Mouse (Mus musculus) lung, postnatal 0 days (tissue): Measurements from ENCODE around the gene Tmem184b. TPM values are rescaled to one million over a fixed set of nuclear protein-coding genes. Genes with fewer than 3 reads are reported as not detected.
A peak's percentile ranks its signal among the peaks of the same experiment; 100 is the strongest.

ENCODE experiments used
- ATAC-seq: fragments of 200-750 bp; cut with Nextera tagmentation; 2 replicates; pipeline ENCODE4 v1.8.0; 2017; ENCODE audit warnings: moderate library complexity
- DNase-seq: peaks from one replicate; pipeline ENCODE4 v3.0.0-alpha.2; 2016; ENCODE audit warnings: low spot score
- H3K27ac ChIP-seq: fragments of 300-500 bp; sonication (generic); 2 replicates; pipeline ENCODE4 v1.5.1; 2014; ENCODE audit warnings: antibody characterized with exemption, mild to moderate bottlenecking, low read length, mixed read lengths
- H3K27me3 ChIP-seq: fragments of 300-500 bp; sonication (generic); replicated peaks from 2 replicates; pipeline ENCODE4 v1.6.1; 2014; ENCODE audit warnings: low read length, mixed read lengths; ENCODE audit not compliant: insufficient read depth
- H3K36me3 ChIP-seq: fragments of 300-500 bp; sonication (generic); 2 replicates; pipeline ENCODE4 v1.6.1; 2014; ENCODE audit warnings: low read length, mixed read lengths; ENCODE audit not compliant: insufficient read depth
- H3K4me1 ChIP-seq: fragments of 300-500 bp; sonication (generic); 2 replicates; pipeline ENCODE4 v1.6.1; 2014; ENCODE audit warnings: antibody characterized with exemption, low read depth, low read length, mixed read lengths; ENCODE audit not compliant: insufficient read depth
- H3K4me2 ChIP-seq: fragments of 300-500 bp; sonication (generic); replicated peaks from 2 replicates; pipeline ENCODE4 v1.6.1; 2014; ENCODE audit warnings: low read depth, mild to moderate bottlenecking, low read length, moderate library complexity, mixed read lengths
- H3K4me3 ChIP-seq: fragments of 300-500 bp; sonication (generic); 2 replicates; pipeline ENCODE4 v1.5.1; 2014; ENCODE audit warnings: low read depth, low read length
- H3K9ac ChIP-seq: fragments of 300-500 bp; sonication (generic); replicated peaks from 2 replicates; pipeline ENCODE4 v1.6.1; 2014; ENCODE audit warnings: low read depth, mild to moderate bottlenecking
- H3K9me3 ChIP-seq: fragments of 300-500 bp; sonication (generic); 2 replicates; pipeline ENCODE4 v1.6.1; 2016; ENCODE audit warnings: low read length, mixed read lengths
- CTCF ChIP-seq: IDR thresholded peaks from 2 replicates; pipeline ENCODE4 v1.5.1; 2016; ENCODE audit warnings: antibody characterized with exemption, mild to moderate bottlenecking
- EP300 ChIP-seq: IDR thresholded peaks from 2 replicates; pipeline ENCODE4 v1.6.1; 2016; ENCODE audit warnings: antibody characterized with exemption, mild to moderate bottlenecking, control low read depth
- WGBS: fragments of 180-500 bp; shearing (Covaris S2); extraction: QIAGEN DNeasy Blood & Tissue Kit; methylation state at CpG from one replicate; pipeline ENCODE4 v1.1.7; 2014; 5-methylcytosine and 5-hydroxymethylcytosine counted together
- polyA plus RNA-seq: library from polyadenylated mRNA; unstranded; fragments of >200 nt; fragmentation: Nextera tagmentation; extraction: Ambion mirVana; gene quantifications from 2 replicates; pipeline ENCODE4 v1.2.1, GENCODE M21; 2015

Tmem184b gene
- polyA plus RNA-seq, 1 experiment from 2014 or later: 55.3 TPM

DNA sequence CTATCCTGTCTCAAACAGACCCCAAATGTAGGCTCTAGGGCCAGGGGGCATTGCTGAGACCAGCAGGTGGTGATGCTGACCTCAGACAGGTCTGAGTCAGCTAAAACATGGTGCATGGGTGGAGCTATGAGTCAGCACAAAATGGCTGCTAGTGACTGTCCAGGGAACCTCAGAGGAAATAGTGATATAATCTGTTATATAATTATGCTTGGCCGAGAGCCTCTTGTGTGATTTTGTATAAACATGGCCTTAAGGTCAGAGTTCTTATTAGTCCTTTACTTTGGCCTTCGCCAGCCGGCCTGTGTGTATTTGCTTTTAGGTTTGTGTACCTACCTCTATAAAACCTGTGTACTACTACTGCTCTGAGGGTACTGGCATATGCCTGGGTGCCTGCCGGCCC is 70.0 kb downstream of the Tmem184b start:
- Histone ChIP-seq H3K4me1 (no peaks in the 10 kb centered on the region), H3K9me3 (no peaks in the 10 kb centered on the region), H3K9ac (no peak overlapping the region), H3K4me2 (no peak overlapping the region), H3K27me3 (no peaks in the 10 kb centered on the region), H3K36me3 (no peaks in the 10 kb centered on the region), H3K27ac (0 out of 2 replicates have a peak overlapping the region, but pooled peaks have one; percentile 3), H3K4me3 (no peak overlapping the region)
- WGBS: 16% methylated on average over 4 of the region's 4 CpGs
- ATAC-seq (peak; percentile 67), DNase-seq (peak; percentile 82)
- TF ChIP-seq EP300: peak; percentile 72; the same call in 1 of the 2 replicates
- TF ChIP-seq CTCF: peak; percentile 43

DNA sequence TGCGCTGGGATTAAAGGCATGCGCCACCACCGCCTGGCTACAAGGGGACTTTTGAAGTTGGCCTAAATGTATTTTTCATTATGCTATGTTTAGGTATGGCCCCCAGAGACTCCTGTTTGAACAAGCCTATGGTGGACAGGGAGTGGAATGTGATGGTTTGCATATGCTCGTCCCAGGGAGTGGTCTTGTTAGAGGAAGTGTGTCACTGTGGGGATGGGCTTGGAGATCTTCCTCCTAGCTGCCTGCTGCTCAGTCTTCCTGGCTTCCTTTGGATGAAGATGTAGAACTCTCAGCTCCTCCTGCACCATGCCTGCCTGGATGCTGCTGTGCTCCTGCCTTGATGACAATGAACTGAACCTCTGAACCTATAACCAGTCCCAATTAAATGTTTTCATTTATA is 72.8 kb downstream of the Tmem184b start:
- Histone ChIP-seq H3K4me2 (no peak overlapping the region), H3K9ac (no peak overlapping the region), H3K9me3 (no peaks in the 10 kb centered on the region), H3K4me3 (no peak overlapping the region), H3K36me3 (no peaks in the 10 kb centered on the region), H3K4me1 (peaks cover 8% of the 10 kb centered on the region), H3K27ac (no peak overlapping the region), H3K27me3 (no peaks in the 10 kb centered on the region)
- ATAC-seq (no peak), DNase-seq (peak; percentile 55)
- 32% methylated on average over 4 of the region's 4 CpGs for WGBS
- no peak for TF ChIP-seq EP300
- no peak for TF ChIP-seq CTCF

DNA sequence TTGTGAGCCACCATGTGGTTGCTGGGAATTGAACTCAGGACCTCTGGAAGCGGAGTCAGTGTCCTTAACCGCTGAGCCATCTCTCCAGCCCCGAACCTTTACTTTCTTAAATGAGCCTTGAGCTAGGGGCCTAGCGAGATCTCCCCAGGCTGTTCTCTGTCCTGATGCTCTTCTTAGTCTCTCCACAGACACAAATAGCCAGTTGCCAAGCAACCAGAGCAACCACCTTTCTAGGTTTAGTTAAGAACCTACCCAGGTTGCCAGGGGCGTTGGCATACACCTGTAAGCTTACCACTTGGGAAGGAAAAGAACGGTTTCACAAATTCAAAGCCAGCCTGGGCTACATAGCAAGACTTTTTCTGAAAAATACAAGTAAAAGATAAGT is 73.4 kb downstream of the Tmem184b start:
- Histone ChIP-seq H3K27me3 (no peaks in the 10 kb centered on the region), H3K9me3 (no peaks in the 10 kb centered on the region), H3K4me1 (peaks cover 14% of the 10 kb centered on the region), H3K36me3 (no peaks in the 10 kb centered on the region), H3K4me2 (no peak overlapping the region), H3K4me3 (no peak overlapping the region), H3K27ac (no peak overlapping the region), H3K9ac (no peak overlapping the region)
- WGBS: 73% methylated on average over 6 of the region's 6 CpGs
- TF ChIP-seq EP300 (no peak), CTCF (no peak)
- DNase-seq: no peak
- ATAC-seq: no peak

DNA sequence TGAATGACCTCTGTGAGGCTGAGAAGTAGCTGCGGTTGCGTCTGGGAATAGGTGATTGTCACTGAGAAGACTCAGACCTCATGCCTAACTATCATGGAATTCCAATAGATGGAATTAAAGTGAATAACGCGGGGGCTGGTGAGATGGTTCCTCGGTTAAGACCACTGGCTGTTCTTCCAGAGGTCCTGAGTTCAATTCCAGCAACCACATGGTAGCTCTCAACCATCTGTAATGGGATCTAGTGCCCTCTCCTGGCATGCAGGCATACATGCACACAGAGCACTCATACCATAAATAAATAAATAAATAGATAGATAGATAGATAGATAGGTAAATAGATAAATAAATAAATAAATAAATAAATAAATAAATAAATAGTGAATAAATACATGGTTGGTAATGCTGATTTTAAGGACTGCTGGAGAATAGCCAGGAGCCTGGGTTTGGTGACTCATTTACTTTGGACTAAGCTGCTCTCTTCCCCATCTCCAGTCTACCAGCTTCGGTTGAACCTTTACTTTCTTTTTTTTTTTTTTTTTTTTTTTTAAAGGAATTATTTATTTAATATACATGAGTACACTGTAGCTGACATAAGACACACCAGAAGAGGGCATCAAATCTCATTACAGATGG is 73.9 kb downstream of the Tmem184b start:
- Histone ChIP-seq H3K27ac (no peak overlapping the region), H3K27me3 (no peaks in the 10 kb centered on the region), H3K9ac (no peak overlapping the region), H3K36me3 (no peaks in the 10 kb centered on the region), H3K4me3 (no peak overlapping the region), H3K9me3 (no peaks in the 10 kb centered on the region), H3K4me2 (no peak overlapping the region), H3K4me1 (peaks cover 19% of the 10 kb centered on the region)
- ATAC-seq: no peak
- no peak for TF ChIP-seq EP300
- peak; percentile 31; the same call in 1 of the 2 replicates for TF ChIP-seq CTCF
- no peak for DNase-seq
- 89% methylated on average over 6 of the region's 6 CpGs for WGBS

DNA sequence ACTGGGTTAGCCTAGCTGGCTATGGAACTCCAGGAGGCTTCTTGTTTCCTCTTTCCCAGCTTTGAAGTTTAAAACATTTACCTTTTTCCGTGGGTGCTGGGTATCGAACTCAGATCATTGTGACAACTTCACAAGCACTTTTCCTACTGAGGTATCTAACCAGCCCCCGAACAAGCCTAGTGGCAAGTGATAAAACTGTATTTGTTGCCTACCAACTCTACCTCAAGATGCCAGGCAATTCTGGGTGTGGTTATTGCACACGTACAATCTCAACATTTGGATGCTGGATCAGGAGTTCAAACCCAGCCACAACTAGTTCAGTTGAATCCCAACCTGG is 74.5 kb downstream of the Tmem184b start:
- TF ChIP-seq CTCF: no peak
- TF ChIP-seq EP300: no peak
- Histone ChIP-seq H3K27ac (no peak overlapping the region), H3K36me3 (no peaks in the 10 kb centered on the region), H3K4me3 (no peak overlapping the region), H3K4me1 (peaks cover 24% of the 10 kb centered on the region), H3K9ac (no peak overlapping the region), H3K4me2 (no peak overlapping the region), H3K27me3 (no peaks in the 10 kb centered on the region), H3K9me3 (no peaks in the 10 kb centered on the region)
- 90% methylated on average over 4 of the region's 4 CpGs for WGBS
- DNase-seq (no peak), ATAC-seq (no peak)

DNA sequence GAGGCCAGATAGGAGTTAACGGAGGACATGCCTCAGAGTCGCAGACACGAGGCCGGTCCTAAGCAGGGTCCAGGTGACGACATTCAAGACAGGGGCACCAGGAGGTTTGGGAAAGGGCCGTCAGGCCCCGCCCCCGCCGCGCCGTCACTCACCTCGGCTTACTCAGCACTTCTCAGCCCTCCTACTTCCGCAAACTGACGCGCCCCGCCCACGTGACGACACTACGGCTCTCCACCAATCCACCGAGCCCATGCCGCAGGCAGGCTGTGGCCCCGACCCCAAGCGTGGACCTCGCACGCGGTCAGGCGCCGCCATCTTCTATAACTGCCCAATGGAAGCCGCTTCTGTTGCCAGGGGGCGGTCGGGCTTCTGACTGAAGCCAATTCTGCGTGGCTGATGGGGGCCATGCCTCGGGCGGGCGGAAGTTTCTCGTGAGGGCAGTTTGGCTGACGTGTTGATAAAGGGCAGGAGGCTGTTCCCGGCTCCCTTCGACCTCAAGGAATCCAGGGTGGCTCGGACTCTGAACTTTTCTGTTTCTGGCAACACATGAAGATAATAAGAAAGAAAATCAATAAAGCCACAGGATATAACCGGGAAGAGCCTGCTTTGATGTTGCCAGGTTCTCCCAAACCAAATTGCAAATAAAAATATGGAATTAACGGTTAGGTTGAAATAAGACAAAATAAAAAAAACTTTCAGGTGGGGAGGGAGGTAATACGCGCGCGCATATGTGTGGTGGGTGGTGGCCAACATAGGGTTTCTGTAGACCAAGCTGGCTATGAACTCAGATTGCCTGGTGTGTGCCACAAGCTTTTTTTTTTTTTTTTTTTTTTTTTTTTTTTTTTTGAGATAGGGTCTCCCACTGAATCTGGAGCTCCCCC is 75.1 kb downstream of the Tmem184b start, which contains the start of gene Pla2g6:
Gene Pla2g6, minus strand, starts transcription at position 333 of the 881 bp plus-strand sequence.
- no peaks in the 10 kb centered on the region for H3K36me3 ChIP-seq
- H3K4me1 ChIP-seq: peaks cover 30% of the 10 kb centered on the region
- peak within 1 kb of the TSS; percentile 46 for H3K4me3 ChIP-seq
- H3K27me3 ChIP-seq: no peaks in the 10 kb centered on the region
- H3K27ac ChIP-seq: peak within 1 kb of the TSS; percentile 96
- TF ChIP-seq EP300 (no peak), CTCF (peak; percentile 27; the same call in 1 of the 2 replicates)
- H3K9me3 ChIP-seq: no peaks in the 10 kb centered on the region
- DNase-seq (peak; percentile 99), ATAC-seq (peak; percentile 89)
- peak within 1 kb of the TSS; percentile 46 for H3K9ac ChIP-seq
- 2% methylated on average over 45 of the region's 46 CpGs for WGBS
- peak within 1 kb of the TSS; percentile 72 for H3K4me2 ChIP-seq
